Mouse (Mus musculus) erythroid progenitor cell, adult 5-6 weeks (primary cell): ENCODE data around the gene Slc24a2. TPM values are rescaled to one million over a fixed set of nuclear protein-coding genes. Genes with fewer than 3 reads are reported as not detected.

Experiments
- ATAC-seq: replicated peaks from 2 replicates; pipeline ENCODE4 v1.8.0; 2016; ENCODE audit warnings: moderate number of reproducible peaks, mild to moderate bottlenecking, moderate TSS enrichment, inconsistent platforms; ENCODE audit not compliant: poor library complexity, low FRiP score, severe bottlenecking
- total RNA-seq, 2 experiments: library from RNA; stranded (forward) in 1 of 2; stranded (reverse) in 1 of 2; fragments of 150-400 nt in 1 of 2; fragments of 186-747, 209-891 nt in 1 of 2; gene quantifications; 2 replicates each; pipeline versions ENCODE4 v1.2.3 to v1.2.4; 2015 to 2017; ENCODE audit warnings: low replicate concordance in 2 of 2

Slc24a2 gene
- total RNA-seq (2015; ENCODE audit: low replicate concordance) (not detected in 2 replicates), total RNA-seq (2017; ENCODE audit: low replicate concordance) (not detected in 2 replicates)

DNA sequence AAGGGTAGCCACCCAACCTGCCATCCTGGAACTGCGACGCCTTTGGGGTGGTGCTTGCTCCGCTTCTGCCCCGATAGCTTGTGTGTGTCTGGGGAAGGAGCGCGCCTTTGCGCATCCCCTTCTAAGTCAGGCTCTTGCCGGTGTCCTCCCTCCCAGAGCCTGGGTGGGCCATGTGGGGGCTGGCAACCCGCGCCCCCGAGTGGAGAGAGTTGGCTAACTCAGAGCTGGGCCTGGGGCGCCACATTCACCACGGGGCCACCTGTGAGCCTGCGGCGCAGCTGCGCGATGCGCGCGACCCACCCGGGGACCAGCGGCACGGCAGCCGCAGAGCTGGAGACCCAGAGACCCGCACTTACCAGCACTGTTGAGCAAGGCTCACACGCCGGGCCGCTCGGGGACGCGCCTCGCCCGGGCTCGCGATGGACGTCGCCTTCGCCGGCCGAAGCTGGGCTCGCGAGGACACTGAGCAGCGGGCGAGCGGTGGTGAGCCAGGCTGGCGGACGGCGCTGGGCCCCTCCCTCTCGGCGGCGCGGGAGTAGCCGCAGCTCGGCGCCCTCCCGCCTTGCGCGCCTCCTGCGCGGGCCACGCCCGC, at the start of gene Slc24a2:
Gene Slc24a2 (minus strand): TSS at position 518 of the 592 bp plus-strand sequence.
- ATAC-seq: no peak

DNA sequence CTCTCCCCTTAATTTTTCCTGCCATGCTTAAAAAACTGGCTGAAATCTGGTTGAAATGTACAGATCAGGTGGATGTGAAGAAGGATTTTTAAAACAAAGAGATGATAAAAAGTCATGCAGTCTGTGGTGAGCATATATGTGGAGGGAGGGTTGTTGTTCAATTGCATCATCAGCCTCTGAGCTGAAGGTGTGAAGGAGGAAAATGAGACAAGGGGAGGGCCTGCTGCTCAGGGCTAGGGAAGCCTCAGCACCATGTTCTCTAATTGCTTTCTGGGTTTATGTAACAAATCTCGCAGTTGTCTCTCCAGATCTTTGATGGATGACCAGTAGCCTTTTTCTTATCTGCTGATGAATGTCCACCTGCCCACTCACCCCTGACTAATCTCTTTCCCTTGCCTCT, 44.5 kb upstream of the Slc24a2 start:
- ATAC-seq: no peak

DNA sequence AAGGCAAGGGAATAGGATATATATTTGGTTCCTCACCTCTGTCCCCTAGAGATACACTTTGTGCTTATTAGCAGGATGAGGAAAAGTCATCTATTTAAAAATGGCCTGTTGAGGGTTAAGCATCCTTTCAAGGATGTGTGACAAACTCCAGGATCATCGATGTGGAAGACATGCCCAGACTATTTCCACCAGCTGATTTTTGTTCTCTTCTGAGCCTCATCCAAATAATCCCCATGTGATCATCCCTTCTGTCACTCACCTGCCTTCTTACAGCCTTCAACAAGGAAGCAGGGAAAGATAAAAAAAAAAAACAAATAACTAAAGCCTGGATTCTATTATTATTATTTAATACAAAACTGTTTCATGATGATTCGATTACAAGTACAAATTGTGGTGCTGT, 44.0 kb upstream of the Slc24a2 start:
- ATAC-seq: no peak

DNA sequence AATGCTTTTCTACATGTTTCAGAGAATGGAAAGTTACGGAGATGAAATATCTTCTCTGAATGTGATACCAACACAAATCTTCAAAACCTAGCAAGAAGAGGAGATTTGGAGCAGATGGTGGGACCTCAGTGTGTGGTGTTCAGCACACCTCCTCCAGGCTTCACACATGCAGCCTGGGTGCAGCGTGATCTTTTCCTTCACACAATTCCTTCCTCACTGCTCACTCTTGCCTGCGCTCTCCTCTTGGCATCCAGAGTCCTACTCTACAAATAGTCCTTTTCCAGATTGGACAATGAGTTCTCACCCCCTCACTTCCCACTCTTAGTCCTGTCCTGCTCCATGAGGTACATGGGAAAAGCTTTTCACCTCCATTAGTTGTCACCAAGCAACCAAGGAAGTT, 43.2 kb upstream of the Slc24a2 start:
- no peak for ATAC-seq

DNA sequence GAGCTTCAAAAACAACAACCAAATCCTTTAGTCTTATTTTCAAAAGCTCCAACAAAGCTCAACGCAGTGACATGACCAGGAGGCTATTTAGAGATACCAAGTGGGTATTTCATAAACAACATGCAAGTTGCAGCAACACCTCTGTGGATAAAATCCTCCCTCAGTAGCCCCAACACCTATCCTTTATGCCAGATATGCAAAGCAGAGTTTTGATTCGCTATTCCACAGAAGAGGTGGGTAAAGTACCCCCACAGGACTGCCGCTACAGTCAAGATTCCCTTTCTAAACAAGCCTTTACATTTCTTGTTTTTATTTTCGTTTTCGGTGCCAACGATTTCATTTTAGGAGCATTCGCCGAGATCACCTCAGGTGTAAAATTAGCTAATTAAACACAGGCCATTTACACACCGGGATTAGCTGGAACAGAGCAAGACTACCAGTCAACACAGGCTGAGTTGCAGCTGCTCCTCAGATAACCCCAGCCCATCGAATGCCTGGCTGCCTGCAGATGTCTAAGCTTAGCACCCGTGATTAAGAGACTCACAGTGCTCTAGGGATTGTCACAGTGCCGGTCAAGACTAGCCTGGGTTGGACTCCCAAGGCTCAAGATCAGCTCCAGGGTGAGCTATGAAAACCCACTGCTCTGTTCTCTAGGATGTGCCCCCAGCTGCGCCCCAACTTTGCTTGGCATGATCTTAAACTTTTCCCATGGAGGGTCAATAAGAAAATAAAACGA, 885 bp downstream of the Slc24a2 start:
- ATAC-seq: no peak

DNA sequence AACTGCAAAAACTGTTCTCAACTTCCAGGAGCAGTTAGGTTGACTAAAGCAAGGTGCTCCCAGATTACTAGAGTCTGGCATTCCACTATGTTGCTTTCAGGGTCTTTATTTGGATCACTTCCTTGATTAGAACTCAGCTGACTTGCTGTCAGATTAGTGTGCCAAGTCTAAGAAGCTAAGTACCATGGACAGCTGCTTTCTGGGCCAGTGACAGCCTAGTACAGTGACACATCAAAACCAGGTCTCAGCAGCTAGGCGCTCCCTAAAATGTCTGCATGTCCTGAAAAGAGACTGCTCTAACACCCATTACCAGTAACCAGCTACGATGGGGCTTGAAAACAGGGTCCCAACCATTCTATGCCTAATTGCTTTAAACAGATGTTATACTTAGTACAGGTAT, 8.7 kb downstream of the Slc24a2 start:
- no peak for ATAC-seq

DNA sequence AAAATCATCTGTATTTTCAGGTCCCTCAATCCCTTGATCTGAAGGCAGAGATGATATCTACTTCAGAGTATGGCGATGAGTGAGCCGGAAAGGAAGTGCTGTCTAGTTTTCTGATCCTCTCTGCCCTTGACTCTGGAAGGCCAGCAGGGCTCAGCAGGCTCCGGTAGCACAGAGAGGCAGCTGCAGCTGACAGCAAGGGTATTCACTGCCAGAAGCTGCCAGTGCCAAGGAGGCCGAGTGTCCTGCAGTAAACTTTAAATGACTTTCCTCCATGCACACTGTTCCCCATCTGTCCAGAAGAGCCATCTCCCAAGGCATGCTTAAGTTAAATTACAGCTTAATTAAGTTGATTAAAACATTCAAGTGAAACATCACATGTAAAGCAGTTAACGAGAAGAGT, 12.1 kb downstream of the Slc24a2 start:
- no peak for ATAC-seq

DNA sequence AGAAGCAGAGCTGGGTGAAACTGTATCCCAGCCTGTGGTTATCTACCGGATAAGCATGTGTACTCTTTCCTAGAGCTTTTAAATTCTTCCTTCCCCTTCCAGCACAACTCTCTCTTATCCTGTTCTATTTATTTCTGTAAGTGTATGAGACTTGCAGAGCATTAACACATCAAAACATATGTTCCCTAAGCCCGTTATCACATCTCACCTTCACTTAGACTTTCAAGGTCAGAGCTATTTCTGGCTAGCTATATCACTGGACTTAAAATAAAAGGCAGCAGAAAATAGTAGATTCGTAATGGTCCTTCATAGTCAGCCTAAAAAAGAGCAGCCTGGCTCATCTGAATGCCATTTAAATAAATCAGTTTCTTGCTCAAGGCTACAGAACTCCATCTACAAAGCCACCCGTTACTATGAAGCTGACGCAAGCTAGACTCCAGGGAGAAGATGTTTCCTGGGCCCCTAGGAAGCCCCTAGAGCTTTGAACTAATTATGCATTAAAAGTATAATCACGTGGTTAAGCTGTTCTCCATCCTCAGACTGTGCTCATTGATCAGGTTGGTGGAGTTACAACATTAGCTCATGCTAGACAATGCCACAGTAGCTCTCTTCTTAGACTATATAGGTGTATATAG, 18.8 kb downstream of the Slc24a2 start:
- ATAC-seq: no peak

DNA sequence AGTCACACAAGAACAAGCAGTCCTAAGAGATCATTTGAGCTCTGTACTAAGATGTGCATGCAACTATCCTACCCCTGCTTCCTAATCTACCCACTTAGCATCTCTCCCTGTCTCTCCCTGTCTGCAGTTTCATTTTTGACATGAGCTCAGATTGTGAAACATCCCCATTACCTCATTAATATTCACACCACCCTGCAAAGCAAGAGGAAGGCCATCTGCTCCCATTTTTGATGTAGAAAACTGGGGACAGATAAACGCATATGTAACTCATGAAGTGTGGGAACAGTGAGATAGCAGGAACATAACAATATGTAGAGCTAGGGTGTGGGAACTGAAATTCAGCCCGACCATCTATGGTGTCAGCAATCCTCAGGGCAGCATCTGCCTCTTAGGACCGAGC, 19.7 kb downstream of the Slc24a2 start:
- ATAC-seq: no peak

DNA sequence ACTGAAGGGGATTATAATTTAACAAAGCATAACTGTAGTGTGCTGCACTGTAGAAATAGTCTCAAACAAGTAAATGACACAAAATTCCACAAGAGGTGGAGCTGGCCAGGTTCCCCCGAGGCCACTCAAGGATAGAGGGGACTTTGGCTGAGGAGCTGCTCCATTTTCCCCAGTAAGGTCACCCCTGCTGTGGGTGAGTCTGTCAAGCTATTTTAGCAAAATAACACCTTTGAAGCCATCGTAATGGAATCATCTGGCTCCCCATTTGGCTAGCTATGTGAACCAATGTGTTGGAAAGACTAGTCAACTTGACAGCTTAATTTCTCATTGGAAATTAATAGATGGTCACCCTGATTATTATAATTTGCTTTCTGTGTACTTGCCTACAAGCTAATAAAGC, 28.2 kb downstream of the Slc24a2 start:
- no peak for ATAC-seq

DNA sequence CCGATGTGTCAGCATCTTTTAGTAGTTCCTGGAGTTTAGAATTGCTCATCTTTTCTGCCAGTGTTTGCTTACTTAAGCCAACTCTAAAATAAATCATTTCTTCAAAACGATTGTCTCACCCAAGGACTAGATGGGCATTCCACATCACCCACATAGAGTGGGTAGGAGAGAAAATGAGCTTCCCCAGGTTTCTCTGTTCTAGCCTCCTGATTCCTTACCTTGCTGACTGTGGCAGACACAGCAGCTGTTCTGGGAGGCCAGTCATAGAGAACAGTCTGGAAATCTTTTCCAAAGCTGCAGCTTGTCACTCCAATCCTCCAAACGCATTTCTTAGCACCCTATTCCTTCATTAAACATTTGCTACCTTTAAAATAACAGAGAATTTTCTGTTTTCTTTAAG, 29.0 kb downstream of the Slc24a2 start:
- no peak for ATAC-seq

DNA sequence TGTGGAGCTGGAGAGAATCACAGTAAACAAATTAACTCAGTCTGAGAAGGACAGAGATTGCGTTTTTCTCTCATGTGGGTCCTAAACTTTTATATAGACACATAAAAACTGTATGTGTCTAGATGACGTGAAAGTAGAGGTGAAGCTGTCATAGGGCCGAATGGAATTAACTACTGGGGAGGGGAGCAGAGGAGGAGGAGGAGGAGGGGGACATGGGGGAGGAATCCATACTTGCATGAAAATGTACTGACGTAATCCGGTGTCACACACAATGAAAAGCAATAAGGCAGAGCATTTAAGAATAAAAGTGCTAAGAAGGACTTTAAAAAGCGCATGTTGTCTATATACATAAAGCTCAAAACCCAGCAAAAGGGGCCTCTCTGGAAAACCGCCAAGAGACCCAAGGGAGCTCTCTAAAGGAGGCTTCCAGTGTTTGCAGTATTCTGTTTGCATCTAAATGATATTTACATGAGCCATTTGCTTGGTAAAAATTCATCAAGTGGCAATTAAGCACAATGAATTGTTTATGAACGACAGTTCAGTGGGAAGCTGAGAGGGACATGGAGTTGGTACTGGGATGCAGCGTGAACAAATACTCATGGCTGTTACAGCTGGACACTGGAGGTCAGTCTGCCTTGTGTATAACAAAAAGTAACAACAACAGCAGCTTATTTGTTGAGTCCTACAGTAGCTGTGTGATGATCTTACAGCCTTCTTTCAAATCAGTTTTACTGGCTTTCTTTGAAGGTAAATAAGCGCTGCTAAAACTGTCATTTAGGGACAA, 45.9 kb downstream of the Slc24a2 start:
- no peak for ATAC-seq

DNA sequence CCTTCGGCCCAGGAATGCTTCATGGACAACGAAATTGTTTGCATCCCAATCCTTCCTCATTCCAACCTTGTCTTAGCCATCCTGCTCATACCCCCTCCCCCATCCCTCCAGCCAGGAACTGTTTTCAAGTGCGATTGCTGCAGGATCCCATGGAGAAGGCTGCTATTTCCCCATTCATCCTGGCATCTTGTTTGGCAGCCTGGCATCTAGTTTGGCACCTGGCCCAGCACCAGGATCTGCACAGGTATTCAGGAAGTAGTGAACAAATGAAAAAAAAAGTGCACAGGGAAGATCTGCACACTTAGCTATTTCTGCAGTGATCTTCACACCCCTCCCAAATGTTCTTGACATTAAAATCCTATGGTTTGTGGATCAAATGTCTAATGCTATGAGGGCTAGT, 53.2 kb downstream of the Slc24a2 start:
- no peak for ATAC-seq

DNA sequence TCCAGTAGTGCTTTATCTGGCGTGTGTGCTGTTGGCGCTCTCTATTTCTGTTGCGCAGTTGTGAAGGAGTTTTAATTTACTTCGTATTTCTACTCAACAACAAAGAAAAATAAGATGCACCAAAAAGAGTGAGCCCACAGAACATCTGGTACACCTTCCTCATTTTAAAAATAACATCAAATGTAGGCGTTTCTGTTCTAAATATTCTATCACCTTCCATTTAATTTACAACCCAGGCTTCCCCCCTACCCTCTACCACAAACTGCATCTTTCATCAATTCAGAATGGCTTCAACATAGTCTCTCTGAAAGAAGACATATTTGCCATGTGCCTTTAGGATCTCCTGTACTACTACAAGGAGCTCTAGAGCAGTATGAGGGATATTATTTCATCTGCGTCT, 66.3 kb downstream of the Slc24a2 start:
- ATAC-seq: no peak

DNA sequence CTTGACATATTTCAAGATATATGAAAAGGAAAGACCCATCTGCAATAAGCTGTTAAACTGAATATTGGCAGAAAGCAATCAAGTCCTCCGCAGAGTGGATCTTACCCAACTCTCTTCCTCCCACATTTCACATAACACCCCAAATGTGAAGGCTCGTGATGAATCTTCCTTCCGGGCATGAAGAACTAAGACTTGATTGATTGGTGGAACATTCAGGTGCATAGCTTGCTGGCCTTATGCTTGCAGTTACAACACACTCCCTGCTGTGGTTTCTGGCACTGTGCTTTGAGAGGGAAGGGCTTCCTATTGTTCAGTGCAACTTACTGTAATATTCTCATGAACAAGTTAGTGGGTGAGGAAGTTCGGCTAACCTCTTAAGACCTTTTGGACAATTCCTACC, 72.2 kb downstream of the Slc24a2 start:
- ATAC-seq: no peak

DNA sequence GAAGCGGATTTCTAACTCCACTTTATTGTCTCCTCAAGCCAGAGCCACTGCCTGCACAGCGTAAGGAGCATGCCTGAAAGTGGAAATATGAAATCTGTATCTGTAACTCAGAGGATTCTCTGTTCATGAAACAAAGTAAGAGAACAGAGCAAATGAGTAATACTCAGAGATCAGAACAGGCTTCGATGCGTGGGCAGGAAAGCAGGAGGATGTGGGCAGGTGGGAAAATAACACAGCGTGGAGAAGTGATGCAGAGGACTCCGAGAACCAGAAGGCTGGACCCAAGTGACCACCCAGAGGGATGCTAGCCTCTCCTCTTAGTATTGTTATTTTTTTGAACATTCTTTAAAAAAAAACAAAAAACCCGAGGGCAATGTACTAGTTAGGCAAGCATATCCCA, 78.3 kb downstream of the Slc24a2 start:
- no peak for ATAC-seq

DNA sequence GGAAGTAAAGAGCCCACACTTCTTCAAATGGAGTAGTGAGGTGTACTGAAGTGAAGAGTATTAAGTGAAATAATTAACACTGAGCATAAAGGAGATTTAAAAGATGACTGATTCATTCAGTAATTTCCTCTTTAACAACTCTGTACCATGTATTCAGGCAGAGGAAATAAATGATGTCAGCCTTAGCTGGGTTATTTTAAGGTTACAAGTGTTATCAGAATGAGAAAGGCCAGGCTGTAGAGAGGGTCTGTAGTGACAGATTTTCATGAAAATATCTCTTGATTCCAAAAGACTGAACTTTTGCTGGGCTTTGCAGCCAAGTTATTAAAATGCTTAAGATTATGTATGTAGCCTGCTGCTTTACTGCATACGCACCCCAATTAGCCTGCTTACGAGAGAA, 80.7 kb downstream of the Slc24a2 start:
- no peak for ATAC-seq

DNA sequence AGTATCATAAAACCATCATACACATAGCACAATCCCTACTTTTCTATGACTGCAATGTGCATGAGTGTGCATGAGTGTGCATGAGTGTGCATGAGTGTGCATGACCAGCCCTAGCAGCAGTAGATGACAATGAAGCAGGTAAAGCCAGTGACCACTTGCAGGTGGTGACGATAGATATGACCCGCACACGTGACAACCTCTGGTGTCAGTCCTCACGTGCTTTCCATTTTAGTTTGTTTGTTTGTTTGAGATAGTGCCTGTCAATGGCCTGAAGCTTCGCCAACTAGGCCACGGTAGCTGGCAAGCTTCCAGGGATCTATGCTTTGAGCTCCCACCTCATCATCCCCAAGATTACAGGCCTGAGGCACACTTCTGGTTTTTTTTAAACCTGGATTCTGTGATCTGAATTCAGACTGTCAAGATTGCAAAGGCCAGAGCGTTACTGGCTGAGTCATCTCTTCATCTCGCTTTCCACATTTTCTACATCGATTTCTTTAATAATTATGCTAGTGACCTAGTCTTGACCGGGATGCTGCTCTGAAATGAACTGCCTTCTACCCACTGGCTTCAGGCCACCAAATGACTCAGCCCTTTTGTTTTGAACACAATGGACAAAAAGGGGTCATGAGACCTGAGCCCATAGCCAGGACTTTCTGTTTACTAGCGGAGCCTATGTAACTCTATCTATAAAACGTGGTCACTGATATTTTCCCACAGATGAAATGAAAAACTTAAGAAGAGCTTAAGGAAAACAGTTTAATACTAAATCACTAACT, 88.5 kb downstream of the Slc24a2 start:
- no peak for ATAC-seq

DNA sequence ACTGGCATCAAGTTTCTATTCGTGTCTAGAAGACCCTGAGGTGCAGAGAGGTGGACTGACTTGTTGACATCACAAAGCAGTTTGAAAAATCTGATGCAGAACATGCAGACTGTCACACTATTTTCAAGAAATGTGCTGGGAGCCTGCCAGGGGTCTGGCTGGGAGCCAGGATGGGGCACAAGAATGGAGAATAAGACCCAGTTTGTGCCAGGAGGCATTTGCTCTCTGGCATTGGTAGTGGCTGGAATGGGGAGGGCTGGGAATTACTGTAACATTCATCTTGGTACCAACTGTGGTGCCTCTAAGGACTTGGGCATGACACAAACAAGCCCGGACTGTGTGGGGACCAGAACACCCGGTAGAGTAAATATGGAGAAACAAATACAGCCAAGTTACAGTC, 89.4 kb downstream of the Slc24a2 start:
- no peak for ATAC-seq

DNA sequence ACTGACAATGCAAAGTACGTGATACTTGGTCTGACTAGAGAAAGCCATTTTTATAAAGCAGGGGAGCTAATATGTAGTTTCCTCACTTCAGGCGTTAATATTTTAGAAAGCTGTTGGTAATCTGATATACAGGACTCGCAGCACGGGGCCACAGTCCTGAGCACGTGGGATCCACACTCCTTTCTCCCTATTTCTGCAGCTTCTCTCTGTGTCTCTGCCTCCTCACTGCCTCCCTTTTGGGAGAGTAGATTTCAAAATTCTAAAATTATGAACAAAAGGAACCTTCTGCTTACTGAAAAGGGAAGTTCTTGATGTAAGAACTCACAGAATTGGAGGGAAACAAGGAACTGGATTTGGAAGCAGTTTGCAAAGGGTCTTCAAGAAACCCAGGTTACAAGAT, 97.8 kb downstream of the Slc24a2 start:
- ATAC-seq: no peak
